Mouse (Mus musculus): Measurements from ENCODE around the gene Snta1. TPM values are rescaled to one million over a fixed set of nuclear protein-coding genes. Genes with fewer than 3 reads are reported as not detected.

The Snta1 gene
- total and polyA plus RNA-seq, 3 experiments = 19.9 to 53.6 (median 29.6) TPM

DNA sequence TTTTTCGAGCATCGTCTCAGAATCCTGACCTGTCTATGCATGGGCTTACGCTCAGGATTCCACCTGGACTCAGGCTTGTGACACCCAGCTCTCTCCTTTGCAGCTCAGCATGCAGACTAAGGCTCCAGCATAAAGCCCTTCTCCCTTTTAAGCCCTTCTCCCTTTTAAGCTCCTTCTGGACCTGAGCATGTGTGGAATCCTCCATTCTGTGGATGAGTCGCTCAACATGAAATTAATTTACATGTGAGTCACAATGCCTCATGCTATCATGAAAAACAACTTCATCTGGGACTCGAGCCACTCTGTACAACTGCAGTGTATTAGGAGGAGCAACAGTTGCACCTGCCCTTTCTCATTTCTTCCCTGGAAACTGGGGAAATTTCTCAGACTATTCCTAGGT is 14.3 kb upstream of the Snta1 start:
- DNase-seq = peak; percentile 37

DNA sequence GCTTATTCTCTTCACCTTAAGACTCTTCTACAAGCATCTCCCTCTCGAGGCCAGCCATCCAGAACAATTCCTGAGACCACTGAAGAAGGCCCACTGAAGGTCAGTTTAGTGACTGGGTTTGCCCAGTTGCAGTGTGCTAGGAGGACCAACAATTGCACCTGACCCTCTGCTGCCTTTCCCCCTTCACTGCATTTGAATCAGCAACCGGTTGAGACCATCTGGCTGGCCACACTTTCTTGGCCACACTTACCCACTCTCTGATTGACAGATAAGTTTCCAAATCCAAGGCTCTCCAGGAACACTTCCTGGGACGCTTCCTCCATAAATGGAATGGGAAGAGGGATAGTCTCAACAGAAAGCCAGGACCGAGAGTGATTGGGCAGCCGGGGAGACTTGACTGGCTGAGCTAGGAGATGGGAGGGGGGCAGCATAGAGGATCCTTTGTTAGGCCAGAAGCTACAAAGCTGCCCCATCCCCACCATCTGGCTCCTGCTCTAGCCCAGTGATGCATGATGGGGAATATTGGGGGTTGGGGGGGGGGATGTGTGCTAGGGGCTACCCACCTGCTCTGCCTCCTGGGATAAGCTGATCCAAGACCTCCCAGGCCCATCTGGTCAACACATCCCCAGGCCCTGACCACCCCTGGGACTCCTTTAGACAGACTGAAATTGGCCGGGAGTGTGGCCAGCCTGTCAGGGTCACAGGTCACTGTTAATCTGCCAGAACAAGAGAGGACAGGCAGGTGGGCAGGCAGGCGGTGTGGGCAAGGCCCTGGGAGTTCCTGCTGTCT is 13.2 kb upstream of the Snta1 start:
- DNase-seq = no peak

- DNase-seq = no peak
Observed at GRCm38 (mm10) chr2:154419631-154420515, 12.0 kb upstream of the Snta1 start.

DNA sequence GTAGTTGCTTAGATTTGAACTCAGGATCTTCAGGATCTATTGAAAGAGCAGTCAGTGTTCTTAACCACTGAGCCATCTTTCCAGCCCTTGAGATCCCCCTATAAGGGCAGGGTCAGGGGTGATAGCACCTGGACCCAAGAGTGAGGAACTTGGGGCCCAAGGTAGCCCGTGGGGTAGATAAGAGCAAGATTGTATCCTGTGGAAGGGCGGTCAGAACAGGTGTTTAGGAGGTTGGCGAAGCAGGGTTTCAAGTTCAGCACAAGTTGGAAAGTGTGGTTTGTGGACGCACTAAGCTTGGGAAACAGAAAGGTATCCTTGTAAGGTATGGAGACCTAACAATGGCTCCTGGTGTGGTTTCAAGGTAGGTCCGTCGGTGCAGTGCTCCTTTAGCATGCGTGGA is 10.1 kb upstream of the Snta1 start:
- no peak for DNase-seq

DNA sequence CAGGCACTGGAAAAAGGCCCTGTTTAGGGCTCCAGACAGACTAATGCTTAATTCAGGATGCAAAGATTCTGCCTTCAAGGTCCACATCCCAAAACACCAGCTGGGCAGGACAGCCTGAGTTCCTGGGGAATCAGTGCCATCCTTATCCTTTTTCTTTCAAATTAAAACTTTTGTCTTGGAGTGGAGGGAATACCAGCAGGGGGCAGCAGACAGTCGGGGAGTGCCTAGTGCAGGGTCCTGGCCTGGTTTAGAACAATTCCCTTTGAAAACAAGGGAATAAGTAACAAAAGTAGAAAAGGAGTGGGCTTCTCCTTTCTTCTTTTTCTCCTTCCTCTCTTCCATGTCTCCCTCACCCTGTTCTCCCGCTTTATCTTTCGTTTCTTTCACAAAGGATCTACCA is 9.2 kb upstream of the Snta1 start:
- peak; percentile 75 for DNase-seq

DNA sequence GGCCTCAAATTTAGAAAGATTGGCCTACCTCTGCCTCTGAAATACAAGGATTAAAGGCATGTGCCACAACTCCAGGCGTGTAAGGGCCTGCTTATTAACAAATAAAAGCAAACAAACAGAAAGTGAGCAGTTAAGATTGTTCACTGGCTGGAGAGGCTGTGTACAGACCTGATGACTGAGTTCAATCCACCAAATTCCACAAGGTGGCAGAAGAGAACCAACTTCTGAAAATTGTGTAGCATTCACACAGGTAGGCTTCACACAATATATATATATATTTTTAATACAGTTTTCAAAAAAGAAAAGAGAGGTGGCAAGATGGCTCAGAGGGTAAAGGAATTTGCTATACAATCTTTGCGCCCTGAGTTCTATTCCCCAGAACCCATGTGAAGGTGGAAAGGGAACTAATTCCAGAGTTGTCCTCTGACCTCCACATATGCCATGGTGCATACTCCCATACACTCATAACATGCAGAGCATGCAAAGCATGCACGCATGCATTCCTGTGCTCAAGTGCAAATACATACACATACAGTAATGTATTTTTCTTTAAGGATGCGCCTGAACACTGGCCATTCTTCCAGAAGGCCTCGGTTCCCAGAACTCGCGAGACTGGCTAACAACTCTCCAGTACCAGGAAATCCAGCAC is 4.2 kb upstream of the Snta1 start:
- DNase-seq = no peak

- peak; percentile 67 for DNase-seq
Observed at GRCm38 (mm10) chr2:154410355-154410754, 2.5 kb upstream of the Snta1 start.

DNA sequence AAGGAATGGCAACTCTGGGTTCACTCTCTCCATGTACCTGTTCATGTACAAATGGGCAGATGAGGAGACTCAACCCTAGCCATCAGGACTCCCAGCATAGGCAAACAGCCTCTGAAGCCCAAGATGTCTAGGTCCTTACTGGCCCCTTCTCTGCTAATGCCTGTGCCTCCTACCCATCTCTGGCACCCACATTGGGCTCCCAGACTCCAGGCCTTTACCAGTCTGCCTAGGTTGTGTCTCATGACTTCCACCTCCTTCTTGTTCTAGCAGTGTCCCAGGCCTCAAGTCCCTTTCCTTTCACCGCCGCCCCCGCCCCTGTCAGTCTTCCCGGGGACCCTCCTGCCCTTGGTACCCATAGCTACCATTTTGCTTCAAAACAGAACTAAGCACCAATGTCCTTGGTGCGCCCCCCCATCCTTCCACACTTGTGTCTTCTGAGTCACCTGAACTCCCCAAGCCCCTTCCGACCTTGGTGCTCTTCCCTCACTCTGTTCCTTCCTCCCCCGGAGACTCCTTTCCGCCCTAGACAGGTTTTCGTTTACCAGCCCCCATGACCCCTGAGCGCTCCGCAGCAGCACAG is 746 bp downstream of the Snta1 start:
- DNase-seq = peak; percentile 22

GRCm38 (mm10) chr2:154405447-154405994 is 2.4 kb downstream of the Snta1 start:
- DNase-seq = no peak

DNA sequence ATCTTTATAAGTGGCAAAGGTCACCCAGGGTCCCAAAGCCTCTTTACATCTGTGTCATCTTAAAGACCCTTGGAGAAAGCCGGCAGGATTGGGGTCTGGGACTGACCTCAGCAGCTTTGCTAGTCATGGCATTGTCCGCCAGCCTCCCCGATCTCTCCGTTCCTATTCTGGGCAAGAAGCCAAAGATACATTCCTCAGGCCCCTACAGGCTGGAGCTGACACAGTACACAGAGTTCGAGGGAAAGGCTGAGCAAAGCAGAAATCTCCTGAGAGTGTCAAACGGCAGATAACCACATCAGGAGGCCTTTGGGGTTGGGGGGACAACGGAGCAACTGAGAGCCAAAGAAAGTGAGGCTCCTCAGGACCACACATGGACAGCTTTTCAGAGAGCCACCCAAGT is 5.1 kb downstream of the Snta1 start:
- DNase-seq = peak; percentile 67

DNA sequence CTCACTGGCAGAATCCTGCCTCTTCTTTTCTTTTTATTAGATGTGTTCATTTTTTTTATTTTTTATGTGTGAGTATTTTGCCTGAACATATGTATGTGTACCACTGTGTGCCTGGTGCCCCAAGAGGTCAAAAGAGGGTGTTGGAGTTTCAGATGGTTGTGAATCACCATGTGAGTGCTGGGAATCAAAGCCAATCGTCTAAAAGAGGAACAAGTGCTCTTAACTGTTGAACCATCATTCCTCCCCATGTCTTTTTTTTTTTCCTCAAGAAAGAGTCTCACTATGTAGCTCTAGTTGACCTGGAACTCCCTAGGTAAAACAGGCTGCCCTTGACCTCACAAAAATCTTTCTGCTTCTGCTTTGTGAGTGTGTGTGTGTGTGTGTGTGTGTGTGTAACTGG is 5.9 kb downstream of the Snta1 start:
- no peak for DNase-seq

DNA sequence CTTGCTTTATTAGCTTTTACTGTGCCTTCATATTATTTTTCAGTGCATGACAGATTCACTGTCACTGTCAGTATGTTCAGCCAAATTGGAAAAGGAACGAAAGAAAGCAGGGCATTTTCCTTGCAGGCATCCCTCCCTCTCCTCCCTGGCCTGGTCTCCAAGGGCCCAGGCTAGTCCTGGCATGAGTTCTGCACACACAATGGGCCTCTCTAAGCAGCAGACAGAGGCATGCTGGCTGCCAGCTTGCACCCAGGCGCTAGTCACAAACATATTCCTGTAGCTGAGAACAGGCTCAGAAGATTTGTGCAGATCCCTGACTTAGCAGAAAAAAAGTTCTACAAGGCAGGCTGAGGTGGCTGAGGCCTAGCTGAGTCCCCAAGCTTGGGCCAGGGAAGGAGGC is 8.6 kb downstream of the Snta1 start:
- DNase-seq = no peak

DNA sequence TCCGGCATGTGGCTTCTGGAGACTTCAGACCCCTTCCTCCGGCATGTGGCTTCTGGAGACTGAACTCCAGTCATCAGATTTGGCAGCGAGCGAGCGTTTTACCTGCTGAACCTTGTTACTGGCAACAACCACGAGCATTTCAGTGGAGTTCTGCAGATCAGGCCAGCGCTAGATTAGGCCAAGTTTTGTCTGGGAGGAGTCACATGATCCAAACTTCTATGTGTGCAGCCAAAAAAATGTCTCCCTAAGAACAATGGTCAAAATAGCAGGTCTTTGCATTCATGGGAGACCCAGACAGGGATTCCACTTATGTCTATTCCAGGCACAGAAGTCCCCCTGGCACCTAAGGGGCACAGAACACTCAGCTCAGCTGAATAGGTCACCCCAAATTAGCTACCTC is 9.6 kb downstream of the Snta1 start:
- no peak for DNase-seq

GRCm38 (mm10) chr2:154396529-154396928 is 11.4 kb downstream of the Snta1 start:
- no peak for DNase-seq

GRCm38 (mm10) chr2:154394602-154395001 is 13.3 kb downstream of the Snta1 start:
- DNase-seq = no peak

- peak; percentile 96 for DNase-seq
Observed at GRCm38 (mm10) chr2:154390180-154390964, 17.5 kb downstream of the Snta1 start.

- no peak for DNase-seq
Observed at GRCm38 (mm10) chr2:154379103-154379502, 28.8 kb downstream of the Snta1 start.

- DNase-seq = peak; percentile 75
Observed at GRCm38 (mm10) chr2:154374807-154375601, 32.9 kb downstream of the Snta1 start.

- DNase-seq = peak; percentile 44
Observed at GRCm38 (mm10) chr2:154373961-154374632, 33.8 kb downstream of the Snta1 start.
